Mouse (Mus musculus) adrenal gland, postnatal 14 days (tissue): ENCODE measurements around the gene Adamtsl1. TPM values are rescaled to one million over a fixed set of nuclear protein-coding genes. Genes with fewer than 3 reads are reported as not detected.

Experiments used
- DNase-seq: peaks from one replicate; pipeline ENCODE4 v3.0.0; 2021; ENCODE audit warnings: mixed read lengths
- total RNA-seq: library from RNA; stranded (reverse); gene quantifications from 2 replicates; pipeline ENCODE4 v1.2.3, GENCODE M21; 2021

Adamtsl1 gene
- total RNA-seq, 1 experiment from 2014 or later: 14.9 TPM

GRCm38 (mm10) chr4:86053487-86054237 lies 539.7 kb downstream of the Adamtsl1 start:
- peak; percentile 66 for DNase-seq

GRCm38 (mm10) chr4:86060614-86061013 lies 546.6 kb downstream of the Adamtsl1 start:
- DNase-seq: peak; percentile 10

GRCm38 (mm10) chr4:86068376-86068775 lies 554.4 kb downstream of the Adamtsl1 start:
- no peak for DNase-seq

- no peak for DNase-seq
These were observed 555.1 kb downstream of the Adamtsl1 start for GRCm38 (mm10) chr4:86068875-86069718.

- DNase-seq: no peak
These were observed 560.9 kb downstream of the Adamtsl1 start for GRCm38 (mm10) chr4:86074871-86075270.

GRCm38 (mm10) chr4:86077355-86077754 lies 563.4 kb downstream of the Adamtsl1 start:
- DNase-seq: no peak

- DNase-seq: no peak
These were observed 563.9 kb downstream of the Adamtsl1 start for GRCm38 (mm10) chr4:86077854-86078253.

- DNase-seq: no peak
These were observed 573.5 kb downstream of the Adamtsl1 start for GRCm38 (mm10) chr4:86087508-86087907.

- DNase-seq: peak; percentile 9
These were observed 589.2 kb downstream of the Adamtsl1 start for GRCm38 (mm10) chr4:86103207-86103606.

GRCm38 (mm10) chr4:86108325-86108724 lies 594.4 kb downstream of the Adamtsl1 start:
- no peak for DNase-seq

GRCm38 (mm10) chr4:86119067-86119466 lies 605.1 kb downstream of the Adamtsl1 start:
- DNase-seq: no peak

- DNase-seq: no peak
These were observed 608.5 kb downstream of the Adamtsl1 start for GRCm38 (mm10) chr4:86122431-86122830.

GRCm38 (mm10) chr4:86124374-86124773 lies 610.4 kb downstream of the Adamtsl1 start:
- DNase-seq: peak; percentile 84

GRCm38 (mm10) chr4:86126636-86127035 lies 612.7 kb downstream of the Adamtsl1 start:
- no peak for DNase-seq

- DNase-seq: no peak
These were observed 644.6 kb downstream of the Adamtsl1 start for GRCm38 (mm10) chr4:86158551-86158950.

GRCm38 (mm10) chr4:86159362-86159761 lies 645.4 kb downstream of the Adamtsl1 start:
- no peak for DNase-seq

GRCm38 (mm10) chr4:86170763-86171162 lies 656.8 kb downstream of the Adamtsl1 start:
- no peak for DNase-seq

- no peak for DNase-seq
These were observed 657.5 kb downstream of the Adamtsl1 start for GRCm38 (mm10) chr4:86171461-86171860.

GRCm38 (mm10) chr4:86177471-86177870 lies 663.5 kb downstream of the Adamtsl1 start:
- DNase-seq: no peak

- no peak for DNase-seq
These were observed 664.1 kb downstream of the Adamtsl1 start for GRCm38 (mm10) chr4:86178116-86178515.

GRCm38 (mm10) chr4:86183701-86184173 lies 669.8 kb downstream of the Adamtsl1 start:
- DNase-seq: no peak

- no peak for DNase-seq
These were observed 675.9 kb downstream of the Adamtsl1 start for GRCm38 (mm10) chr4:86189853-86190252.

- no peak for DNase-seq
These were observed 677.2 kb downstream of the Adamtsl1 start for GRCm38 (mm10) chr4:86191195-86191594.
